Mouse (Mus musculus) kidney, adult 10 weeks (tissue): Measurements from ENCODE around the gene Olfr652. TPM values are rescaled to one million over a fixed set of nuclear protein-coding genes. Genes with fewer than 3 reads are reported as not detected.

Experiments
- polyA plus RNA-seq: library from polyadenylated mRNA; stranded (reverse); fragments of 350-450 nt; fragmentation: Illumina TruSeq; extraction: RNeasy Lipid Tissue Mini Kit (QIAGEN cat#74804); gene quantifications from one replicate; pipeline ENCODE4 v1.2.3, GENCODE M21; 2014; ENCODE audit warnings: low read depth, low replicate concordance

Gene Olfr652
- polyA plus RNA-seq, result not detected

GRCm38 (mm10) chr7:104560601-104561000, at the start of gene Olfr652:
Gene Olfr652 (plus strand): TSS chr7:104560901.

GRCm38 (mm10) chr7:104549833-104550232, 10.9 kb upstream of the Olfr652 start, which contains the start of gene Olfr651:
Gene Olfr651 (plus strand): TSS chr7:104550133.

GRCm38 (mm10) chr7:104577014-104577413, 16.3 kb downstream of the Olfr652 start, which contains the start of gene Olfr653:
Gene Olfr653 (plus strand): TSS chr7:104577314.

GRCm38 (mm10) chr7:104586725-104587124, 26.0 kb downstream of the Olfr652 start, which contains the start of gene Olfr654:
Gene Olfr654 (plus strand): TSS chr7:104587025.

GRCm38 (mm10) chr7:104601679-104602078, 41.0 kb downstream of the Olfr652 start, which contains the start of gene Olfr655:
Gene Olfr655 (minus strand): TSS chr7:104601779.

GRCm38 (mm10) chr7:104613655-104614054, 53.0 kb downstream of the Olfr652 start, which contains the start of gene Olfr656:
Gene Olfr656 (plus strand): TSS chr7:104613955.

Other genes with a start within 250 kb of the Olfr652 start
- 17.3 TPM for gene Trim12a, start 245.4 kb upstream of the Olfr652 start, polyA plus RNA-seq
- gene Trim34b, start 231.4 kb upstream of the Olfr652 start, polyA plus RNA-seq, result 0.32 TPM
- 13.9 TPM for gene Trim12c, start 207.5 kb upstream of the Olfr652 start, polyA plus RNA-seq
- 0.12 TPM for gene Trim30b, start 191.0 kb upstream of the Olfr652 start, polyA plus RNA-seq
- gene Trim30c, start 160.1 kb upstream of the Olfr652 start, polyA plus RNA-seq, result not detected
- 12.9 TPM for gene Trim30a, start 95.7 kb upstream of the Olfr652 start, polyA plus RNA-seq
- gene Trim30d, start 53.1 kb upstream of the Olfr652 start, polyA plus RNA-seq, result 5.3 TPM
- gene Olfr651, start 10.8 kb upstream of the Olfr652 start, polyA plus RNA-seq, result not detected
- gene Olfr653, start 16.4 kb downstream of the Olfr652 start, polyA plus RNA-seq, result not detected
- not detected for gene Olfr654, start 26.1 kb downstream of the Olfr652 start, polyA plus RNA-seq
- gene Olfr655, start 40.9 kb downstream of the Olfr652 start, polyA plus RNA-seq, result not detected
- gene Olfr656, start 53.1 kb downstream of the Olfr652 start, polyA plus RNA-seq, result not detected
- not detected for gene Olfr657, start 63.9 kb downstream of the Olfr652 start, polyA plus RNA-seq
- gene Olfr658, start 86.4 kb downstream of the Olfr652 start, polyA plus RNA-seq, result not detected
- gene Olfr659, start 105.9 kb downstream of the Olfr652 start, polyA plus RNA-seq, result not detected
- not detected for gene Olfr661, start 125.6 kb downstream of the Olfr652 start, polyA plus RNA-seq
- gene Usp17le, start 216.6 kb downstream of the Olfr652 start, polyA plus RNA-seq, result not detected